ENCODE assay signal across 1 mouse cellular context in the genomic region with DNA sequence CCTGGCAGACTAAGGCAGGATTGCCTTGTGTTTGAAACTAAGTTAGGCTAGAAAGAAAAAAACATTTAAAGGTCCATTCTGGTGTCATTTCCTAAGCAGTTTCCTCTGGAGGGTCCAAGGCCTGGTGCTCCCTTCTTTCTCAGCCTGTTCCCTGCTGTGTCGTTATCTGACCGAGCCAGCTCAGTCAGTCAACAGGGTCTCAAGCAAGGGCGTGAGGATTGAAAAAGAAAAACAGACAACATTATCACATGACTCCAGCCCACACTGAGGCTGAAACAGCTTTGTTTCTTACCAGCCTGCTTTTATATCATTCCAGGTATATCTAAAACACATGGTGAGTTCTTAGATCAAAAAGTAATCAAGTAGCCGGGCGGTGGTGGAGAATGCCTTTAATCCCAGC.
A peak's percentile ranks its signal among the peaks of the same experiment; 100 is the strongest.
TF ChIP-seq lines count a peak whose summit lies in the region.

No protein-coding gene starts in this region.

TF ChIP-seq in MEL, 35 proteins besides CTCF, POLR2A, EP300 and RAD21:
- TF ChIP-seq USF1 (IDR thresholded peaks at IDR 0.05; ENCODE audit: low read depth, low read length), result peak; percentile 43; the same call in 1 of the 2 replicates
- no peak for TF ChIP-seq ZMIZ1 (IDR thresholded peaks at IDR 0.05; ENCODE audit: low read depth, low read length)
